In genomic region chr13:48391126-48391525, GRCm38 (mm10) we compare ENCODE assay signal across 22 mouse cellular contexts.
DNase-seq lines count a peak whose midpoint lies in the region; ATAC-seq and TF ChIP-seq lines count a peak whose summit lies in the region.
"Had no signal": no experiment of that assay in that cellular context is flagged by ENCODE, and none has a peak within 500 bp of the region (broad histone marks: within the 10 kb centered on the region; RNA-seq: fewer than 3 reads in every experiment).

No protein-coding gene starts in this region.

- WGBS in forebrain, embryonic 14.5 days, result 94% methylated on average over 11 of the region's 11 CpGs
- WGBS in forebrain, embryonic 10.5 days, result 93% methylated on average over 11 of the region's 11 CpGs
- WGBS in kidney, embryonic 15.5 days, result 56% methylated on average over 11 of the region's 11 CpGs
- WGBS in kidney, postnatal 0 days, result 51% methylated on average over 11 of the region's 11 CpGs
- WGBS in liver, embryonic 11.5 days, result 84% methylated on average over 11 of the region's 11 CpGs

- H3K4me2 ChIP-seq in forebrain, embryonic 14.5 days (ENCODE audit: low read length), result no peak overlapping the region
- H3K4me2 ChIP-seq in kidney, embryonic 15.5 days, result 0 out of 2 replicates have a peak overlapping the region, but pooled peaks have one; percentile 17
- H3K4me2 ChIP-seq in kidney, postnatal 0 days (ENCODE audit: low read length), result peak overlapping the region; percentile 16; the same call in 1 of the 2 replicates
- H3K4me2 ChIP-seq in liver, embryonic 11.5 days, result no peak overlapping the region
- H3K4me2 ChIP-seq: embryonic facial prominence, embryonic 12.5 days; forebrain, embryonic 13.5 days; heart, embryonic 12.5 days; hindbrain, embryonic 15.5 days had no signal

- ATAC-seq in forebrain, embryonic 14.5 days, result no peak
- ATAC-seq in kidney, embryonic 15.5 days (replicated peaks; ENCODE audit: low FRiP score), result no peak
- no peak for ATAC-seq in kidney, postnatal 0 days (replicated peaks; ENCODE audit: low FRiP score, low read depth)
- no peak for ATAC-seq in liver, embryonic 11.5 days (replicated peaks; ENCODE audit: low FRiP score)
- ATAC-seq: CD4-positive, CD25-positive, alpha-beta regulatory T cell, adult 4 months; forebrain, embryonic 13.5 days had no signal

- H3K4me1 ChIP-seq in forebrain, embryonic 14.5 days (ENCODE audit: control insufficient read depth, insufficient read depth, low read length), result no peaks in the 10 kb centered on the region; the same call in 1 of the 2 replicates
- peaks cover 4% of the 10 kb centered on the region for H3K4me1 ChIP-seq in forebrain, embryonic 10.5 days
- peaks cover 18% of the 10 kb centered on the region for H3K4me1 ChIP-seq in kidney, embryonic 15.5 days
- no peaks in the 10 kb centered on the region for H3K4me1 ChIP-seq in kidney, postnatal 0 days (replicated peaks; ENCODE audit: insufficient read depth, low read length)
- H3K4me1 ChIP-seq in liver, embryonic 11.5 days (replicated peaks; ENCODE audit: control insufficient read depth, insufficient read depth, low read length), result no peaks in the 10 kb centered on the region
- H3K4me1 ChIP-seq: embryonic facial prominence, embryonic 12.5 days; forebrain, embryonic 13.5 days; heart, embryonic 12.5 days; hindbrain, embryonic 15.5 days had no signal

- TF ChIP-seq CTCF in kidney, postnatal 0 days (IDR thresholded peaks at IDR 0.05; ENCODE audit: low read depth), result no peak

- H3K27me3 ChIP-seq in forebrain, embryonic 14.5 days (replicated peaks; ENCODE audit: control insufficient read depth, insufficient read depth, low read length), result no peaks in the 10 kb centered on the region
- no peaks in the 10 kb centered on the region for H3K27me3 ChIP-seq in forebrain, embryonic 10.5 days (ENCODE audit: poor library complexity, severe bottlenecking)
- H3K27me3 ChIP-seq in kidney, embryonic 15.5 days, result no peaks in the 10 kb centered on the region
- H3K27me3 ChIP-seq in kidney, postnatal 0 days (ENCODE audit: insufficient read depth, low read length), result no peaks in the 10 kb centered on the region
- H3K27me3 ChIP-seq in liver, embryonic 11.5 days (replicated peaks; ENCODE audit: control insufficient read depth, insufficient read depth, low read length), result no peaks in the 10 kb centered on the region
- H3K27me3 ChIP-seq: embryonic facial prominence, embryonic 12.5 days; forebrain, embryonic 13.5 days; heart, embryonic 12.5 days; hindbrain, embryonic 15.5 days had no signal

- H3K36me3 ChIP-seq in forebrain, embryonic 14.5 days (ENCODE audit: control insufficient read depth, insufficient read depth, low read length), result no peaks in the 10 kb centered on the region
- no peaks in the 10 kb centered on the region for H3K36me3 ChIP-seq in forebrain, embryonic 10.5 days (replicated peaks)
- no peaks in the 10 kb centered on the region for H3K36me3 ChIP-seq in kidney, embryonic 15.5 days
- H3K36me3 ChIP-seq in kidney, postnatal 0 days (ENCODE audit: insufficient read depth, low read length), result no peaks in the 10 kb centered on the region
- H3K36me3 ChIP-seq in liver, embryonic 11.5 days (ENCODE audit: control insufficient read depth, insufficient read depth, low read length), result no peaks in the 10 kb centered on the region
- H3K36me3 ChIP-seq: embryonic facial prominence, embryonic 12.5 days; G1E; heart, embryonic 12.5 days; hindbrain, embryonic 15.5 days had no signal

- H3K9ac ChIP-seq in forebrain, embryonic 14.5 days (ENCODE audit: low read length), result no peak overlapping the region
- H3K9ac ChIP-seq in kidney, embryonic 15.5 days, result no peak overlapping the region
- H3K9ac ChIP-seq in kidney, postnatal 0 days (ENCODE audit: low read depth, low read length), result no peak overlapping the region
- no peak overlapping the region for H3K9ac ChIP-seq in liver, embryonic 11.5 days (ENCODE audit: low read depth, low read length)
- H3K9ac ChIP-seq: embryonic facial prominence, embryonic 12.5 days; forebrain, embryonic 13.5 days; heart, embryonic 12.5 days; hindbrain, embryonic 15.5 days had no signal

- no peak overlapping the region for H3K4me3 ChIP-seq in forebrain, embryonic 14.5 days (ENCODE audit: low read depth, low read length)
- H3K4me3 ChIP-seq in forebrain, embryonic 10.5 days, result no peak overlapping the region
- no peak overlapping the region for H3K4me3 ChIP-seq in kidney, embryonic 15.5 days (replicated peaks)
- no peak overlapping the region for H3K4me3 ChIP-seq in kidney, postnatal 0 days (replicated peaks; ENCODE audit: low read depth, low read length)
- no peak overlapping the region for H3K4me3 ChIP-seq in liver, embryonic 11.5 days (ENCODE audit: low read depth, low read length)
- H3K4me3 ChIP-seq: embryonic facial prominence, embryonic 12.5 days; forebrain, embryonic 13.5 days; heart, adult 2 months; heart, embryonic 12.5 days; hindbrain, embryonic 15.5 days had no signal

- H3K9me3 ChIP-seq in forebrain, embryonic 14.5 days (replicated peaks; ENCODE audit: control insufficient read depth, low read length), result no peaks in the 10 kb centered on the region
- no peaks in the 10 kb centered on the region for H3K9me3 ChIP-seq in forebrain, embryonic 10.5 days
- no peaks in the 10 kb centered on the region for H3K9me3 ChIP-seq in kidney, embryonic 15.5 days (replicated peaks)
- H3K9me3 ChIP-seq in kidney, postnatal 0 days (replicated peaks; ENCODE audit: low read length), result no peaks in the 10 kb centered on the region
- no peaks in the 10 kb centered on the region for H3K9me3 ChIP-seq in liver, embryonic 11.5 days (ENCODE audit: control insufficient read depth, low read length)
- H3K9me3 ChIP-seq: embryonic facial prominence, embryonic 12.5 days; forebrain, embryonic 13.5 days; heart, embryonic 12.5 days; hindbrain, embryonic 15.5 days had no signal

- H3K27ac ChIP-seq in forebrain, embryonic 14.5 days (ENCODE audit: low read depth, low read length), result 0 out of 2 replicates have a peak overlapping the region, but pooled peaks have one; percentile 17
- H3K27ac ChIP-seq in forebrain, embryonic 10.5 days, result no peak overlapping the region
- H3K27ac ChIP-seq in kidney, embryonic 15.5 days, result no peak overlapping the region
- H3K27ac ChIP-seq in kidney, postnatal 0 days, result no peak overlapping the region
- H3K27ac ChIP-seq in liver, embryonic 11.5 days (ENCODE audit: low read depth, low read length), result no peak overlapping the region
- H3K27ac ChIP-seq: embryonic facial prominence, embryonic 12.5 days; forebrain, embryonic 13.5 days; heart, adult 2 months; hindbrain, embryonic 15.5 days had no signal

- no peak for DNase-seq in forebrain, embryonic 14.5 days (ENCODE audit: low spot score)
- DNase-seq in forebrain, embryonic 10.5 days (ENCODE audit: extremely low spot score, low spot score), result no peak
- DNase-seq in kidney, adult 11 months, result peak; percentile 3
- DNase-seq in kidney, postnatal 4 days, result no peak
- DNase-seq in kidney, postnatal 25 days, result no peak
- DNase-seq in kidney, postnatal 0 days (ENCODE audit: low spot score), result no peak
- DNase-seq in liver, embryonic 11.5 days (ENCODE audit: low spot score), result no peak
- DNase-seq: adrenal gland, postnatal 10 days; B cell, adult 2 months; cerebellum, adult 11 months; cerebellum, adult 8-10 months; cerebellum, postnatal 14 days; embryo, embryonic 11 days; gastrocnemius, postnatal 36 days; heart, adult 2 months had no signal

Comparison
In these comparisons a context has a peak if more than half of its experiments do, and no peak if none do; other contexts are left out.
1. H3K4me2 ChIP-seq: peak in kidney, embryonic 15.5 days (single experiment) and kidney, postnatal 0 days (single experiment); none in forebrain, embryonic 14.5 days (single experiment) and liver, embryonic 11.5 days (single experiment).